Mouse (Mus musculus) liver, embryonic 12.5 days (tissue): ENCODE data around the gene Adgra1. TPM values are rescaled to one million over a fixed set of nuclear protein-coding genes. Genes with fewer than 3 reads are reported as not detected.
A peak's percentile ranks its signal among the peaks of the same experiment; 100 is the strongest.

ENCODE experiments used
- ATAC-seq: fragments of 200-750 bp; cut with Nextera tagmentation; 2 replicates; pipeline ENCODE4 v1.8.0; 2017; ENCODE audit warnings: moderate number of reproducible peaks, mild to moderate bottlenecking, moderate library complexity
- H3K27ac ChIP-seq: fragments of 300-500 bp; sonication (generic); 2 replicates; pipeline ENCODE4 v1.5.1; 2016; ENCODE audit warnings: mild to moderate bottlenecking
- H3K27me3 ChIP-seq: fragments of 300-500 bp; sonication (generic); replicated peaks from 2 replicates; pipeline ENCODE4 v1.6.1; 2016; ENCODE audit warnings: mild to moderate bottlenecking, moderate library complexity
- H3K36me3 ChIP-seq: fragments of 300-500 bp; sonication (generic); 2 replicates; pipeline ENCODE4 v1.6.1; 2016; ENCODE audit warnings: mild to moderate bottlenecking, moderate library complexity
- H3K4me1 ChIP-seq: fragments of 300-500 bp; sonication (generic); 2 replicates; pipeline ENCODE4 v1.6.1; 2016
- H3K4me2 ChIP-seq: fragments of 300-500 bp; sonication (generic); 2 replicates; pipeline ENCODE4 v1.6.1; 2016; ENCODE audit warnings: mild to moderate bottlenecking, moderate library complexity
- H3K4me3 ChIP-seq: fragments of 300-500 bp; sonication (generic); 2 replicates; pipeline ENCODE4 v1.5.1; 2016; ENCODE audit warnings: mild to moderate bottlenecking, moderate library complexity
- H3K9ac ChIP-seq: fragments of 300-500 bp; sonication (generic); 2 replicates; pipeline ENCODE4 v1.6.1; 2016; ENCODE audit warnings: mild to moderate bottlenecking, moderate library complexity
- H3K9me3 ChIP-seq: fragments of 300-500 bp; sonication (generic); replicated peaks from 2 replicates; pipeline ENCODE4 v1.6.1; 2016; ENCODE audit warnings: mild to moderate bottlenecking, moderate library complexity
- WGBS: fragments of 180-500 bp; shearing (Covaris S2); methylation state at CpG from one replicate; pipeline ENCODE4 v1.1.7; 2016; ENCODE audit not compliant: insufficient replicate concordance; 5-methylcytosine and 5-hydroxymethylcytosine counted together
- polyA plus RNA-seq: library from polyadenylated mRNA; unstranded; fragments of >200 nt; fragmentation: Nextera tagmentation; extraction: Ambion mirVana; gene quantifications from 2 replicates; pipeline ENCODE4 v1.2.1, GENCODE M21; 2016

Adgra1 gene
- polyA plus RNA-seq, 1 experiment from 2014 or later: 0.20 TPM

GRCm38 (mm10) chr7:139855261-139855660 is 21.3 kb downstream of the Adgra1 start:
- no peaks in the 10 kb centered on the region for H3K9me3 ChIP-seq
- H3K4me1 ChIP-seq: no peaks in the 10 kb centered on the region
- no peak overlapping the region for H3K4me2 ChIP-seq
- H3K4me3 ChIP-seq: no peak overlapping the region
- no peaks in the 10 kb centered on the region for H3K27me3 ChIP-seq
- ATAC-seq: no peak
- no peak overlapping the region for H3K9ac ChIP-seq
- H3K27ac ChIP-seq: no peak overlapping the region
- no peaks in the 10 kb centered on the region for H3K36me3 ChIP-seq
- WGBS: 76% methylated on average over 11 of the region's 11 CpGs

GRCm38 (mm10) chr7:139861411-139861810 is 27.4 kb downstream of the Adgra1 start:
- no peak for ATAC-seq
- WGBS: 33% methylated on average over 3 of the region's 3 CpGs
- H3K9ac ChIP-seq: no peak overlapping the region

GRCm38 (mm10) chr7:139863076-139863475 is 29.1 kb downstream of the Adgra1 start:
- no peak for ATAC-seq
- H3K36me3 ChIP-seq: no peaks in the 10 kb centered on the region
- WGBS: 68% methylated on average over 2 of the region's 2 CpGs
- no peaks in the 10 kb centered on the region for H3K27me3 ChIP-seq
- H3K4me3 ChIP-seq: no peak overlapping the region
- no peak overlapping the region for H3K27ac ChIP-seq
- H3K9ac ChIP-seq: no peak overlapping the region
- no peaks in the 10 kb centered on the region for H3K4me1 ChIP-seq
- H3K9me3 ChIP-seq: no peaks in the 10 kb centered on the region
- H3K4me2 ChIP-seq: no peak overlapping the region

More at GRCm38 (mm10) chr7:139861411-139861810, 27.4 kb downstream of the Adgra1 start:
- Histone ChIP-seq H3K4me3 (no peak overlapping the region), H3K36me3 (no peaks in the 10 kb centered on the region), H3K4me1 (no peaks in the 10 kb centered on the region), H3K9me3 (no peaks in the 10 kb centered on the region), H3K27ac (no peak overlapping the region), H3K4me2 (no peak overlapping the region), H3K27me3 (no peaks in the 10 kb centered on the region)

GRCm38 (mm10) chr7:139864253-139864652 is 30.3 kb downstream of the Adgra1 start:
- no peak overlapping the region for H3K4me2 ChIP-seq
- no peak overlapping the region for H3K9ac ChIP-seq
- H3K9me3 ChIP-seq: no peaks in the 10 kb centered on the region
- H3K4me1 ChIP-seq: no peaks in the 10 kb centered on the region
- no peak overlapping the region for H3K4me3 ChIP-seq
- no peak overlapping the region for H3K27ac ChIP-seq
- ATAC-seq: no peak
- H3K36me3 ChIP-seq: no peaks in the 10 kb centered on the region
- no peaks in the 10 kb centered on the region for H3K27me3 ChIP-seq
- WGBS: 32% methylated on average over 2 of the region's 2 CpGs

- no peak for ATAC-seq
- WGBS: 36% methylated on average over 1 of the region's 1 CpGs
These were observed 30.9 kb downstream of the Adgra1 start for GRCm38 (mm10) chr7:139864871-139865270.

GRCm38 (mm10) chr7:139871014-139871413 is 37.0 kb downstream of the Adgra1 start:
- H3K4me3 ChIP-seq: no peak overlapping the region
- no peaks in the 10 kb centered on the region for H3K4me1 ChIP-seq
- ATAC-seq: no peak
- H3K27me3 ChIP-seq: 0 out of 2 replicates have a peak, but pooled peaks cover 3% of the 10 kb centered on the region
- WGBS: 79% methylated on average over 5 of the region's 5 CpGs
- H3K36me3 ChIP-seq: no peaks in the 10 kb centered on the region
- H3K27ac ChIP-seq: no peak overlapping the region
- H3K9ac ChIP-seq: no peak overlapping the region
- H3K4me2 ChIP-seq: no peak overlapping the region
- no peaks in the 10 kb centered on the region for H3K9me3 ChIP-seq

More at GRCm38 (mm10) chr7:139864871-139865270, 30.9 kb downstream of the Adgra1 start:
- Histone ChIP-seq H3K9me3 (no peaks in the 10 kb centered on the region), H3K9ac (no peak overlapping the region), H3K4me2 (no peak overlapping the region), H3K27me3 (no peaks in the 10 kb centered on the region), H3K36me3 (no peaks in the 10 kb centered on the region), H3K4me3 (no peak overlapping the region), H3K27ac (no peak overlapping the region), H3K4me1 (no peaks in the 10 kb centered on the region)

GRCm38 (mm10) chr7:139877167-139877792 is 43.3 kb downstream of the Adgra1 start:
- ATAC-seq: no peak
- Histone ChIP-seq H3K27me3 (0 out of 2 replicates have a peak, but pooled peaks cover 3% of the 10 kb centered on the region), H3K4me1 (no peaks in the 10 kb centered on the region), H3K4me3 (no peak overlapping the region), H3K27ac (no peak overlapping the region), H3K36me3 (no peaks in the 10 kb centered on the region), H3K4me2 (no peak overlapping the region), H3K9me3 (no peaks in the 10 kb centered on the region), H3K9ac (no peak overlapping the region)
- WGBS: 63% methylated on average over 10 of the region's 10 CpGs

GRCm38 (mm10) chr7:139878122-139878521 is 44.1 kb downstream of the Adgra1 start:
- Histone ChIP-seq H3K27me3 (0 out of 2 replicates have a peak, but pooled peaks cover 3% of the 10 kb centered on the region), H3K27ac (no peak overlapping the region), H3K9ac (no peak overlapping the region), H3K4me1 (no peaks in the 10 kb centered on the region), H3K4me2 (no peak overlapping the region), H3K4me3 (no peak overlapping the region), H3K9me3 (no peaks in the 10 kb centered on the region), H3K36me3 (no peaks in the 10 kb centered on the region)
- WGBS: 61% methylated on average over 5 of the region's 5 CpGs
- ATAC-seq: no peak

GRCm38 (mm10) chr7:139878621-139879020 is 44.6 kb downstream of the Adgra1 start:
- Histone ChIP-seq H3K27me3 (0 out of 2 replicates have a peak, but pooled peaks cover 3% of the 10 kb centered on the region), H3K4me3 (no peak overlapping the region), H3K4me2 (no peak overlapping the region), H3K4me1 (no peaks in the 10 kb centered on the region), H3K36me3 (no peaks in the 10 kb centered on the region), H3K9me3 (no peaks in the 10 kb centered on the region), H3K9ac (no peak overlapping the region), H3K27ac (no peak overlapping the region)
- WGBS: 57% methylated on average over 6 of the region's 6 CpGs
- no peak for ATAC-seq

- no peak overlapping the region for H3K4me2 ChIP-seq
- H3K4me1 ChIP-seq: no peaks in the 10 kb centered on the region
- no peaks in the 10 kb centered on the region for H3K9me3 ChIP-seq
- no peaks in the 10 kb centered on the region for H3K27me3 ChIP-seq
- no peak overlapping the region for H3K9ac ChIP-seq
- no peak overlapping the region for H3K4me3 ChIP-seq
- no peaks in the 10 kb centered on the region for H3K36me3 ChIP-seq
- ATAC-seq: no peak
- WGBS: 79% methylated on average over 4 of the region's 4 CpGs
- H3K27ac ChIP-seq: no peak overlapping the region
These were observed 49.6 kb downstream of the Adgra1 start for GRCm38 (mm10) chr7:139883545-139883944.

GRCm38 (mm10) chr7:139891779-139892178 is 57.8 kb downstream of the Adgra1 start:
- Histone ChIP-seq H3K9ac (no peak overlapping the region), H3K27me3 (peaks cover 46% of the 10 kb centered on the region), H3K4me3 (no peak overlapping the region), H3K9me3 (no peaks in the 10 kb centered on the region), H3K27ac (no peak overlapping the region), H3K4me2 (no peak overlapping the region), H3K4me1 (no peaks in the 10 kb centered on the region), H3K36me3 (no peaks in the 10 kb centered on the region)
- ATAC-seq: no peak
- WGBS: 62% methylated on average over 5 of the region's 5 CpGs

GRCm38 (mm10) chr7:139894655-139895557 is 60.9 kb downstream of the Adgra1 start, which contains the start of gene Kndc1:
Gene Kndc1, plus strand, starts transcription at chr7:139894696.
- Histone ChIP-seq H3K36me3 (no peaks in the 10 kb centered on the region), H3K9ac (no peak within 1 kb of the TSS), H3K9me3 (no peaks in the 10 kb centered on the region), H3K4me2 (peak within 1 kb of the TSS; percentile 55), H3K27ac (no peak within 1 kb of the TSS), H3K4me3 (peak within 1 kb of the TSS; percentile 29), H3K27me3 (peaks cover 65% of the 10 kb centered on the region), H3K4me1 (no peaks in the 10 kb centered on the region)
- WGBS: 4% methylated on average over 50 of the region's 50 CpGs
- ATAC-seq: no peak
